Mouse (Mus musculus) liver, adult (tissue): Measurements from ENCODE around the gene Hoxc8.

ENCODE experiments used
- GATA4 ChIP-seq: IDR thresholded peaks from 2 replicates; pipeline ENCODE4 v1.6.1; 2014; ENCODE audit warnings: mild to moderate bottlenecking, low read length; ENCODE audit not compliant: insufficient replicate concordance

Hoxc8 gene

DNA sequence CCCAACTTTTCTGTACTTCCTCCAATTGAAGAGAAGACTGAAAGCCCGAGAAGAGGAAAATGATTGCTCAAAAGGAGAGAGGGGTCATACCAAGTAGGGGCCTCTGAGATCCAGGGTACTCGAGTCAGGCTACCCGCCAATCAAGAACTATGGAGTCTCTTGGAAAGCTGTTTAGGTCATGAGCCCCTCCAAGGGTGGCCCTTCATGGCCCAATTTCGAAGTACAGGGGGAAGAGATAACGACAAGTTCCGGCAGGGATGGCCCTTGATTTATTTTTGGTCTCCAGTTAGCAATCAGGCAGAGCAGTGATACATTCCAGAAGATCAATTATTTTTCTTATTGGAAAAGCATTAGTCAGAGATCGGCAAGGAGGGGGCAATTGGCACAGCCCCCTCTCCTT, 1.4 kb downstream of the Hoxc8 start:
- no peak for TF ChIP-seq GATA4

DNA sequence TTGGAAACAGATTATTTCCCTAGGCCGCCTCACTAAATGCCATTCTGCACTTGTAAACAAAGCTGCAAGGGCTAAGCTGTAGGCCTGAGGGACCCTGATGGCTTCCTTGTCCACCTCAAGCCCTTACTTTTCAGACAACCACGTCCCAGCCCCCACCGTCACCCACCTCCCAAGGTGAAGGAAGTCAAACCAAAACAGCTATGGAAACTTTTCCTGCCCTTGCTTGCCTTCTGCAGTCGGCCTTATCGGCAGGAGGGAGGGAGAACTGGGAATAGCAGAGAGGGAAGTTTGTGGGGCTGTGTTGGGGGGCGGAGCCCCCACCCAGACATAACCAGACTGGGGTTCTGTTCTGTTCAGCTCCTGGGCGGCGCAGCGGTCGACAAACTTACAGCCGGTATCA, 1.8 kb downstream of the Hoxc8 start:
- TF ChIP-seq GATA4: no peak

DNA sequence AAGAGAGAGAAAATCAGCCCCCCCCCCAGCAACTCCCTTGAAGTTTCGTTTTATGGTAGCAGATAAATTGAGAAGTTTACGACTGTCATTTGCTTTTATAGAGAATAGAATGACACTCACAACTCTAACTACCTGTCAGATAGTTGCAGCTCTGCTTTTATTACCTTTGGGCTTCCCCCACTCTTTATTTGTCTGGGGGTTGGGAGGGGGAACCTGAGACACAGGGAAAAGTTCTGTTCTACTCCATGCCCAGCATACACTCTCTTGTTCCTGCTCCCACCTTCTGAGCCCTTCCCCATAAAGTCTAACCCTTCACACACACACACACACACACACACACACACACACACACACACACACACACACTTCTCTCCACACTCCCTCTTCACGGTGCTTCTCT, 2.5 kb downstream of the Hoxc8 start:
- TF ChIP-seq GATA4: no peak

DNA sequence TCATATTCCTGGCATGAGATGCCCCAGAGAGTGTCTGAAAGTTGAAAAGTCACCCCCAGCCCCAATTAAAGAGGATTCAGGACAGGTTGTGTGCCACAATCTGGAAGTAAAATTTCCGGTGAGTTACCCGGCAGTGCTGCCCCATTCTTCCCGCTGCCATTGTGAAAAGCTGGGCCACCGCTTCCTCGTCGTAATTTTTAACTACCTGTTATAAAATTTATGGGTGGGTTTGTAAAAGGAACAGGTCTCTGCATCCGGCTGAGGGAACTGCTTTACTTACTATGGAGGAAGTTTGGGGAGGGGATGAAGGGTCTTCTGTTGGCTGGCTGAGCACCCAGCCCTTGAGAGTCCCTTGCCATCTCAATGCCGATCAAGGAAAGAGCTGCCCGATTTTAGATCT, 6.1 kb downstream of the Hoxc8 start:
- no peak for TF ChIP-seq GATA4

DNA sequence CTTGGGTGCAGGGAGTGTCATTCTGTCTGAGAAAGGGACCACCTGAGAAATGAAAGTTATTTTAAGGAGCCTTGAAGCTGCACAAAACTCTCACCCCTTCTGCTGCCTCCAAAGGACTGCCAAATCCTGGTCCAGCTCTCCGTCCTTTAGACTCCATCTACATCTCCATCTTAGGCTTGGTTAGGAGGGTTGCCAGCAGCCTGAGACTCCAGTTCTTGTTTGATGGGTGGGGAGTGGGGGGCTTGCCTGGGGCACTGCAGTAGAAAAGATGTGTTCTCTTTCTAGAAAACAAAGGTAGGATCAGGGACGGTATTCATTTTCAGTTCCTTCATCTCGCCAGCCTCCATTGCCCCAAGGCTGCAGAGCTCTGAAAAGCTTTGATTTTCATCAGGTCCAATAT, 7.0 kb downstream of the Hoxc8 start:
- TF ChIP-seq GATA4: no peak

DNA sequence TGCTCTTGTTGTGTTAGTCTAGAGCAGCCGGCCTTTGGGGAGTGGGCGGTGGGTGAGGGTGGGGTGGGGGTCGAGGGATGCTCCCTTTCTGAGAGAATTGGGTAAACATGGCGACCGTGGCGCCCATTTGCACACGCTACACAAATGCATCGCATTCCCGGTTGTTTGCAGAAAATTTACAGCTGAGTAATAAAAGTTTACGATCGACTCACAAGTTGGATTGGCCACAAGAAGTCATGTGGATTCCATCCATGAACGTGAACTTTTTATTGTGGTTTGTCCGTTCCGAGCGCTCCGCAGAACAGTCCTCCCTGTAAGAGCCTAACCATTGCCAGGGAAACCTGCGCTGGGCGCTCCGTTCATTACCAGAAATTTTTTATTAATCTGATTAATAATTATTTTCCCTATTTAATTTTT, 7.5 kb downstream of the Hoxc8 start, which contains the start of gene Hoxc6:
Hoxc6 (plus strand) TSS at position 319 of the 417 bp plus-strand sequence.
- TF ChIP-seq GATA4: no peak

DNA sequence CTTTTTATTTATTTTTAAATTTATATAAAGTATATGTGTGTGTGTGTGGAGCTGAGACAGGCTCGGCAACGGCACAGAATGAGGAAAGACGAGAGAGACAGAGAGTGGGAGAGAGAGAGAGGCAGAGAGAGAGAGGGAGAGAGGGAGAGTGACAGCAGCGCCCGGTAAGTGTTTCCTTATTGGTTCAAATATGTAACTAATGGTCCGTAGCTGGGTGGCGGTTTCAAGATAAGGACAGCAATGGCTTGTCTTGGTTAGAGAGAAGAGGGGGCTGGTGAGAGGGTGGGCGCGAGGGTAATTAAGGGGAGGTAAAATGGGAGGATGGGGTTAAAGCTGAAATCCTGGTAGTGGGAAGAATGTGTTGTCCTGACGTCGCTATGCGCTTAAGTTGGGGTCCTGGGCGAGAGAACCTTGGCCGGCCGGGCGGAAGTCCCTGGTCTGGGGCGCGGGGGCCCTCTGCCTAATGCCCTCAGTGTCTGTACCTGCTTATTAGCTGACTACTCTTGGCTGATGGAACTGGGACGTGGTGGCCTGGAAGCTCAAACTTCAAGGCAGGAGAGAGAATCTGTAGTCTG, 8.3 kb downstream of the Hoxc8 start:
- no peak for TF ChIP-seq GATA4

DNA sequence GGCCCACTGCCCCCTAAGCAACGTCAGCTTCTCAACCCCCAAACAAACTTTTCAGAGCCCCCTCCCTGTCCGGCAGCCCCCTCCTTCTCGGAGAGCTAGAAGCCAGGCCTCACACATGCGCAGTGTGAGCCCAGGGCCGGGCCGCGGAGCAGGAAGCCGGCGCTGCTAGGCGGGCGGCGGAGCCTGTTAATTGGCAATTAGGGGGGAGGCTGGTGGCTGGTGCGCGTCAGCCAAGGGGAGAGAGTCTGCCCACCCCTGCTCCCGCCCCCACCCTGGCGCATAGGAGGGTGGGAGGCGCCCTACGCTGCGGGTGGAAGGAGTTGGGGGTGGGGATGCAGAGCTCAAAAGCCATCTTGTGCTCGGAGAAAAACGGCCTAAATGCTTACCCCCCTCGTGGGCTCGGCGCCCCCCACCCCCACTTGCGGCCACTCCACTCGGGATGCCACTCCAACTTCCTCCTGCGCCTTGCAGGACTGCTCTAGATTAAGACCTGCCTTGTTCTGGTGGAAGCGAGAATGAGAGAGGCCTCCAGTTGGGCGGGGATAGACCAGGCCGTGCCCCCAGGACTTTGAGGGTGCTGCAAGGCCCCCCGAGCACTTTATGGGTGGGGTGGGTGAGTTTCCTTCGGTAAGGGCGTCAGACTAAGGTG, 8.9 kb downstream of the Hoxc8 start:
- TF ChIP-seq GATA4: no peak

DNA sequence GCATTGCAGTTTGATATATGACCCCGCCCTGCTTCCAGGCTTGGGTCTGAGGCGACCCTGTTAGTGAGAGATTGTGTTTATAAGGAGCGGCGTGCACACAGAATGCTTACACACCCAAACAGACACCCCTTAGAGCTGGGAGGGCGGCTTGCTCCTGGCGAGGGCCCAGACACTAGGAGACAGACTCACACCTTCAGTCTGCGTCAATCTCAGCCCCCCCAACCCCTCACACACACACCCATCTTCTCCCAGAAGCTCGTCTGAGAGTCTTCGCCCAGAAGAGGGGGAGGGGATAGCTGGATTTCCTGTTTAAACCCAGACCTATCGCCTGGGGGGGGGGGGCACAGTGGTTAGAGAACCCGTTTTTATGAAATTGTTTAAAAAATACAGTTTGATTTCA, 9.5 kb downstream of the Hoxc8 start:
- TF ChIP-seq GATA4: no peak

DNA sequence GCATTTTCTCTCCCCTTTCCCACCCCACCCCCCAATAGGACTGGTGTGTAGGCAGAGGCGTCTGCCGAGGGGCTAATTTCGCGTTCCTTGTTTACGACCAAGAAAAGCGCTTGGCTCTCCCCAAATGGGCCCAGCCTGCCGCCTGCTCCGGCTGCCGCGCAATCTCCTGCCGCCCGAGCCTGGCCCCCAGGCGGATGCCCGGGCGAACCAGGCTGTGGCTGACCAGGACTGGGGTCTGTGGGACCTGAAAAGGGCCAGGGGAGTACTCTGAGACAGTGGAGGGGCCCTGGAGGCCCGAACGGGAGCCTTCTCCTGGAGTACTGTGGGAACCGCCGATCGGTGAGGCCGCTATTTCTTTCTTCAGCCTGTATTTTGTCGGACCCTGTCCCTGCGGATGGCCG, 10.1 kb downstream of the Hoxc8 start:
- TF ChIP-seq GATA4: no peak

DNA sequence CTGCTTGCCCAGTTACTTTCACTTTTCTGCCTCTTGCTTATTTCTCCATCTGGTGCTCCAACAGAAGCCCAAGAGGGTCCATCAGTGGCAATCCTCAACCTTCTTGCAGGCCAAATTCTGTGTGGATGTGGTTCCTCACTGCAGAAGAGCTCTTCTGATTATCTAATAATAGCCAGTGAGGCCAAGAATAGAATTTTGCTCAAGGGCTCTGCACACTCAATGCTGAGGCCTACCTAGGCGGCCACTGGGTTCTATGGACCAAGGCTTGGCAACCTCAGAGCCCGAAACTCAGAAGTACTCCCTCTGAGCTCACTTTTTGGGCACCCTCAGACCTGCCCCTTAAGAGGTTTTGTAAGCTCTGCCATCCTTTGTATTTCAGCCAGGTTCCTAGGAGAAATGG, 11.0 kb downstream of the Hoxc8 start:
- TF ChIP-seq GATA4: no peak

DNA sequence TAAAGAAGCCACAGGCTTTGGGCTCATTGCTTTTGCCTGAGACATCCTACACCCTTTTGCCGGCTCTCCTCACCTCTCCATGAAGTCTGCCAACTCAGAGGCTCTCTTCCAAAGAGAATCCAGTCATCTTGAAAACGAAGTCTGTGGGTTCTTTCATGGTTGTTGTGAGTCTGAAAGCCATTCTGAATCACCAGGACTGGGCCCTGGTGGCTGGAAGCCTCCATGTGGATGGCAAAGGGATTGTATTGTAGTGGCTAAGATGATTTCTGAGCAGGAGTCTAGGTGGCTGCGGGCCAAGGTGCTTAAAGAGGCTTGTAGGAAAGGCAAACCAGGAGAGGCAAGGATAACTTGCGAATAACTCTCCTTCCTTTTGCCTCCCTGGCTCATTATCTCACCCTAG, 11.7 kb downstream of the Hoxc8 start:
- TF ChIP-seq GATA4: no peak

DNA sequence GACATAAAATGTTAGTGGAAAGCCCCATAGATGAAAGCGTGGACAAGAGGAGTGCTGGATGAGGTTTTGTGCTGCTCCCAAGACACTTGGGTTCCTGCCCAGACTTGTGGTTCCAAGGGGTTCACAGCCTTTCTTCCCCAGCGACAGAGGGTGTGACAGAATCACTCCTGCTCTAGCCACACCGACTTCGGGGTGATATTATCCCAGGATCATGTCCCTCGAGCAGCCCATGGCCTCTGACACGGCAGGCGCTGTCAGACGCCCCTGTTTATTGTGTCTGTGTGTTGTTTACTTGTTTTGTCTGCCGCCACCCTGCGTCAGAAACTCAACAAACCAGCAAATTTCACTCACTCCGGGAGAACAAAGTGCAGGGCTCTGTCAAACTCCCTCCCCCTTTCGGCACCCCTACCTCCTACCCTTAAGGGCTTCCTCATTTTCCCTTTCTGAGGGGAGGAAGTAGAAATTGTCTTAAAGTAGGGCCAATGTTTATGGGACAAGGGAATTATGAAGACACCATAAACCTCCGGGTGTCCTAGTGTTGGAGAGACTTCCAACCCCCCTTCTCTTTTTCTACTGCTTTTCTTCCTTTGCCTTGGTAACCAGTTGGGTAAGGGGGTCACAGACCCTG, 12.5 kb downstream of the Hoxc8 start:
- TF ChIP-seq GATA4: no peak

DNA sequence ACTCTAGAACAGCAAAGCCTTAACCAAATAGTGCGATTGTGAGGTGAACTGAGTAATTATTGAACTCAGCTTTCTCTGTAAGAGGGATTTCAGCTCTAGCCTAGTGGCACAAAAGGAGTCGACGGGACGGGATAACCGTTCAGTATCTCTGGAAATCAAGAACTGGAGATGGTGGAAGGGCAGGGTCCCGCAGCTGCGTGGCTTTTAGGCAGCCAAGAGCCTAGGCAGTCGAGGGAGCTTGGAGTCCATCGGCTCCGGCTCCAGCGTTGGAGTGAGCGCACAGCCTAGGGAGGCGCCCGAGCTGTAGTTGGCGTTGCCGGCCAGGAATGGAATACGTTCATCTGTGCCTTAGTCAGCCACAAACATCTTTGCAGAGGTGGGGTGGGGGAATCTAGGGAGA, 14.9 kb downstream of the Hoxc8 start:
- TF ChIP-seq GATA4: no peak

DNA sequence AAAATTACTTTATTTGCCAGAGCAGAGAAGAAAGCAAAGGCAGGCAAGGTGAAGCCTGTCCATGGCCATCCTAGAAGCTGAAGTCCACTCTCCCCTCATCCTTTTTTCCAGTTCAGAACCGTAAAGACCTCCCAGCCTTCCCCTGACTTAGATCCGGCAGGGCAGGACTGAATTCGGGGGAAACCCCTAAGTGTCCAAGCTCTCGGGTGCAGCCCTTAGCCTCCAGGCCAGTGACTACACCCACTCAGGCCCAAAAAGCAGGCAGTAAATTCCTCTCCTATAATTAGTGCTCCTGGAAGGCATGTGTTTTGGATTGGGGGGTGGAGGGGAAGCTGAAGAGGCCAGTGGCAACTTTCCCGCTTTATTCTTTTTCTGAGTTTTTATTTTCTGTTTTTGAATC, 15.4 kb downstream of the Hoxc8 start:
- no peak for TF ChIP-seq GATA4

DNA sequence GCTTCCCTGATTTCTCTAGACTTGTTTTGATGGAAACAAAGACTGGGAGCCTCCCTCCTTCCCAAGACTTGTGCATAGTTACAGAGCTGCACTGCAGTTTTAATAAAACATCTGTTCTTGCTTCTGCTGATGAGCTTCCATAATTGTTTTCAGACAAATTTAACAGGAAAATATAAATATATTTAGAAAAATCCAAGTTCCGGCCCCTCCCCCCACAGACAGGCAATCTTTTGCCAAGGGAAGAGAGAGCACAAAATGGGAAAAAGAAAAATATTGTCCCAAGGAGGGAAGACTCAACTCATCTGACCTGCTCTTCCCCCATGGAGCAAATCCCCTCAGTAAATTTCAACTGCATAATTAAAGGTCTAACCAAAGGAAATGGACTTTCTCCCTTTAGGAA, 15.9 kb downstream of the Hoxc8 start:
- no peak for TF ChIP-seq GATA4
